Mouse (Mus musculus): Measurements from ENCODE around the gene Mymk. TPM values are rescaled to one million over a fixed set of nuclear protein-coding genes. Genes with fewer than 3 reads are reported as not detected.

Mymk gene
- total RNA-seq, 2 experiments from 2014 or later, result 51.6 to 58.5 TPM

- DNase-seq, result no peak
Measured at GRCm38 (mm10) chr2:27036003-27036402, 36.0 kb downstream of the Mymk start.

DNA sequence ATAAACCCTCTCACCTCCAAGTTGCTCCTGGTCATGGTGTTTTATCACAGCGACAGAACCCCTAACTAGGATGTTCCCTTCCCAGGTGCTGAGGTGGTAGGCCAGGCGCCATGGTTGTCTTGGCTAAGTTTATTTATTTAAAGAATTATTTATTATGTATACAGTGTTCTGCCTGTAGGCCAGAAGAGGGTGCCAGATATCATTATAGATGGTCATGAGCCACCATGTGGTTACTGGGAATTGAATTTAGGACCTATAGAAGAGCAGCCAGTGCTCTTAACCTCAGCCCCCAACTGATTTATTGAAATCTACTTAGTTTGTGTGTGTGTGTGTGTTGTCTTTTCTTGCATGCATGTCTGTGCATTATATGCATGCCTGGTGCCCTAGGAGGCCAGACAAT lies 39.6 kb downstream of the Mymk start:
- no peak for DNase-seq

DNA sequence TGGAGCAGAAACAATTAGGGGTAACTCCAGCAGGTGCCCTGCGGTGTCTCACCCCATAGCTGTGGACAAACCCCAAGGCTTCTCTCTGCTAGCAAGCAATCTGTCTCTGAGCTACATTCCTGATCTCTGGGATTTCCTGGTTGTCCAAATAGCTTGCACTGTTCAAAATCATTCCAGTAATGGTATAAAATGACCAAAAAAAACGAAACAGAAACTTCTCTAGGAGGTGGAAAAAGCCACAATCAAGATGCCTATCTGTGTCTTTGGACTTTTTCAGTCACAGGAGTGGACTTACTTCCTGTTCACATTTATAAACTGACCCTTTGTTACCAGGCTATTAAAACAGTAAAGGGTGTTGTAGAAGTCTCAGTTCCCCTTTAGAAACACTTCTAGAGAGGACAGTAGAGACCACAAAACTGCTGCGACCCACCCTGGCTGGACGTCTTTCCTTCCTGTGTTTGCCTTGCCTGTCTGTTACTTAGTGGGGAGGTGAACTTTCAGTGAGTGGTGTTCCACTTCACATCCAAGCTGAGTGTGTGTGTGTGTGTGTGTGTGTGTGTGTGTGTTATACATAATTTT lies 43.5 kb downstream of the Mymk start:
- no peak for DNase-seq

DNA sequence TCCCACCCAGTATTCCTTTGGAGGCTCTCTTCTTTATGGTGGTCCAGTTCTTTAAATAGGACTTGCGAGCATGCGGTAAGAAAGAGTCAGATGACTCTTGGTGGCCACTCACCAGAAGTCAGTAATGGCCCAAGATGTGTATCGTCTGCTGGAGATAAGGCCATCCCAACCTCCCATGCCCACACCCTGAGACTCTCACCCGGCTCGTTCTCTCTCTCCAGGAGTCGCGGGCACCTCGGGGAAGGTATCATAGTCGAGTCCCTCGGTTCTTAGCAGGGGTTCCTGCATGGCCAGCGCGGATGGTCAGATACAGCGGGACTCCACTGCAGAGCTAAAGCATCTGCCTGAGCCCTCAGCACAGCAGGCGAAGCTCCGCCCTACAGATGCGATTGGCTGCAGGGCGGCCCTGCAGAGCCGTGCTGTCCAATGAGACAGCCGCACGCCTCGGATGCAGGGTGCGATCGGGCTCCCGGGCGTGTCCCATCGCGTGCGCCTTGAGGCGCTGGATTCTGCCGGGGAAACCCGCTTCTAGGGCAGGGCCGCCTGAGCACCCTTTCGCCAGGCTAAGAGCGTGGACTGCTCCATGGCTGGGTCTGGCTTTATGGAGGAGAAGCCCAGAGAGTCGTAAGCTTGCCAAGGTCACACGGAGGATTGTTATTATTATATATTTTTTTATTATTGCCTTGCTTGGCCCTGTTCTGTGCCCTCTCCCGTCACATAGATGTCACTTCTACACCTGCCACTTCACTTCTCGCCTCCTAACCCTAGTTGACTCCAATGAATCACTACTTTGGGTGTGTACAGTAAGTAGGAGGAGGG lies 44.2 kb downstream of the Mymk start, which contains the start of gene Slc2a6:
Slc2a6 (minus strand) TSS at position 381 of the 819 bp plus-strand sequence.
- peak; percentile 80 for DNase-seq

GRCm38 (mm10) chr2:27026857-27027617 lies 44.9 kb downstream of the Mymk start:
- no peak for DNase-seq

DNA sequence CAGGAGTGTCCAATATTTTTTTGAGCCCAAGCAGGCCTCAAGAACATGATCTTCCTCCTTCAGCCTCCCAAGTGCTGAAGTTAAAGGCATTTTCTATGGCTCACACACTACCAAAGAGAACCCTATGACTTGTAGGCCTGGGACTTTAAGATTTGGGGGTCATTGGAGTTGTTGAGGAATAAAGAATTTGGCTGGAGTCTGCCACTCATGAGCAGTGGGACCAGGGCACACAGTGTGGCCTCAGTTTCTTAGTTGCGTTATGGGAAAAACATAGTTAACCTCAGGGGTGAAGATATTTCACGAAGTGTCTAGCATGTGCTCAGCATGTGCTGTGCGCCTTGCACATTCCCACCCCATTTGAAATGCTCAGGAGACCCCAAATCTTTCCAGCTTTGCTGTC lies 45.6 kb downstream of the Mymk start:
- DNase-seq, result no peak

GRCm38 (mm10) chr2:27025545-27025944 lies 46.4 kb downstream of the Mymk start:
- DNase-seq, result no peak

- DNase-seq, result no peak
Measured at GRCm38 (mm10) chr2:27024136-27024535, 47.8 kb downstream of the Mymk start.

- no peak for DNase-seq
Measured at GRCm38 (mm10) chr2:27022612-27023011, 49.4 kb downstream of the Mymk start.

GRCm38 (mm10) chr2:27021103-27021502 lies 50.9 kb downstream of the Mymk start:
- no peak for DNase-seq

- DNase-seq, result no peak
Measured at GRCm38 (mm10) chr2:27019530-27019929, 52.4 kb downstream of the Mymk start.

GRCm38 (mm10) chr2:27017802-27018201 lies 54.2 kb downstream of the Mymk start:
- DNase-seq, result peak; percentile 84

Other genes with a start within 250 kb of the Mymk start
- gene Abo, start 207.2 kb downstream of the Mymk start, total RNA-seq (2021), result not detected
- 10 to 100 TPM; 12.9 to 14.7 TPM for gene Surf6, start 169.3 kb downstream of the Mymk start, total RNA-seq (2021)
- gene Med22, start 161.5 kb downstream of the Mymk start, total RNA-seq (2021), result 10 to 100 TPM; 21.9 to 22.8 TPM
- gene Rpl7a, start 161.4 kb downstream of the Mymk start, total RNA-seq (2021), result 100 to 1,000 TPM; 415 to 419 TPM
- gene Surf2, start 155.8 kb downstream of the Mymk start, total RNA-seq (2021), result 10 to 100 TPM; 14.0 to 15.4 TPM
- 10 to 100 TPM; 33.3 to 37.6 TPM for gene Surf1, start 155.6 kb downstream of the Mymk start, total RNA-seq (2021)
- 10 to 100 TPM; 93.2 to 99.4 TPM for gene Surf4, start 138.3 kb downstream of the Mymk start, total RNA-seq (2021)
- not detected for gene Stkld1, start 138.1 kb downstream of the Mymk start, total RNA-seq (2021)
- gene Rexo4, start 107.8 kb downstream of the Mymk start, total RNA-seq (2021), result 10 to 100 TPM; 14.4 to 22.5 TPM
- gene Adamts13, start 98.8 kb downstream of the Mymk start, total RNA-seq (2021), result not detected
- gene Cacfd1, start 62.3 kb downstream of the Mymk start, total RNA-seq (2021), result 10 to 100 TPM; 24.0 to 26.2 TPM
- gene Slc2a6, start 44.2 kb downstream of the Mymk start, total RNA-seq (2021), result under 1 TPM; 0.16 to 0.27 TPM
- gene Adamtsl2, start 7.2 kb upstream of the Mymk start, total RNA-seq (2021), result 1 to 10 TPM; 3.1 to 4.8 TPM
- gene Fam163b, start 70.3 kb upstream of the Mymk start, total RNA-seq (2021), result under 1 TPM; 0.33 to 0.36 TPM
- gene Dbh, start 93.1 kb upstream of the Mymk start, total RNA-seq (2021), result under 1 TPM; 0.14 to 0.23 TPM
- 1 to 10 TPM; 5.2 to 7.8 TPM for gene Sardh, start 176.2 kb upstream of the Mymk start, total RNA-seq (2021)